Mouse (Mus musculus): ENCODE measurements around the gene Tmprss11b. TPM values are rescaled to one million over a fixed set of nuclear protein-coding genes. Genes with fewer than 3 reads are reported as not detected.
"Not testable (repeated sequence)": the region's sequence is repeated elsewhere in the genome, so short reads cannot be mapped to it uniquely, and the experiment has no call there.

Gene Tmprss11b
- not detected in 2 replicates for polyA plus RNA-seq (2014; fragmentation: Nextera tagmentation; extraction: Ambion mirVana)

DNA sequence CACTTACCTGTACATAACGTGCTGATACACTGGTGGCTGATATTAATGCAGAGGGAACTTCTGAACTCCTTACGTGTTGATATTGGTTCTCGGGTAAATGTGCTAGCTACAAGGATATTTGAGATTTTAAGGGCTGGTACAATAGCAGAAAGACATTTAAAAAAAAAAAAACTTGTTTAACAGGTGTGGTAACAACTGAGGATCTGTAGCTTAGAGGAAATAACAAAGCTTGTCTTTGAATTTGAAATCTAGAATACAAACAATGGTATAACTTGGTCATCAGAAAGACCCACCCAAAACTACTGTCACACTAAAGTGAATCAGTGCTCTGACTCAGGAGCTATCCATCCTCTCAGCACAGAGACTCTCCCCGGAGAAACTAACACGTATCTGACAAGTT lies at the start of gene Tmprss11b:
Gene Tmprss11b (minus strand): TSS at position 101 of the 400 bp plus-strand sequence.
- ATAC-seq (ENCODE audit: insufficient read depth, low FRiP score, low TSS enrichment): no peak
- no peaks in the 10 kb centered on the region for H3K36me3 ChIP-seq (ENCODE audit: control insufficient read depth, insufficient read depth, low read length)
- 78% methylated on average over 5 of the region's 5 CpGs for WGBS

DNA sequence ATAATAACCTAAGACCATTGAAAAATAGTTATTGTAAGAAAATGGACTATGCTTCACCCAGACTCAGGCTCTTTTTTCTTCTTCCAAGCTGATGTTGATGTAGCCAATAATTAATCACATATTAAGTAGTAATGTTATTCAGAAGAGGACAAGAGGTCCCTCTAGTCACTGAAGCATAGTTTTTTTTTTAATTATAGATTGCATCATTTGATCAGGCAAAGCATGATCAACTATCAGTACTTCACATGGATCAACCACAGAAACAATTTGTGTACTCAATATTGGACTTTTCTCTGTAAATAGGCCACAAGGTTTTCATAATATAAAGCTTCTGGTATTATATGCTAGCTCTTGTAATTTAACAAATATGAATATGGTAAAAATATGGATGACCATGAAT lies 48.9 kb upstream of the Tmprss11b start:
- ATAC-seq (ENCODE audit: insufficient read depth, low FRiP score, low TSS enrichment): no peak
- no peak overlapping the region for H3K27ac ChIP-seq (ENCODE audit: low read depth, low read length)
- H3K27me3 ChIP-seq (ENCODE audit: control insufficient read depth, insufficient read depth, low read length): no peaks in the 10 kb centered on the region
- H3K9me3 ChIP-seq (ENCODE audit: control insufficient read depth, low read length): no peaks in the 10 kb centered on the region
- no peak overlapping the region for H3K4me3 ChIP-seq (ENCODE audit: low read depth, low read length)
- DNase-seq (ENCODE audit: low spot score): no peak
- no peak overlapping the region for H3K9ac ChIP-seq (ENCODE audit: low read length)
- no peak overlapping the region for H3K4me2 ChIP-seq (ENCODE audit: low read depth)
- H3K4me1 ChIP-seq (ENCODE audit: control insufficient read depth, insufficient read depth, low read length): no peaks in the 10 kb centered on the region
- H3K36me3 ChIP-seq (ENCODE audit: control insufficient read depth, insufficient read depth, low read length): no peaks in the 10 kb centered on the region

More for the DNA sequence above, at the start of gene Tmprss11b:
- H3K4me3 ChIP-seq (ENCODE audit: low read depth, low read length): no peak within 1 kb of the TSS
- no peaks in the 10 kb centered on the region for H3K27me3 ChIP-seq (ENCODE audit: control insufficient read depth, insufficient read depth, low read length)
- no peak within 1 kb of the TSS for H3K27ac ChIP-seq (ENCODE audit: low read depth, low read length)
- H3K9ac ChIP-seq (ENCODE audit: low read length): no peak within 1 kb of the TSS
- H3K9me3 ChIP-seq (ENCODE audit: control insufficient read depth, low read length): no peaks in the 10 kb centered on the region
- H3K4me2 ChIP-seq (ENCODE audit: low read depth): no peak within 1 kb of the TSS
- DNase-seq (ENCODE audit: low spot score): no peak
- H3K4me1 ChIP-seq (ENCODE audit: control insufficient read depth, insufficient read depth, low read length): no peaks in the 10 kb centered on the region

DNA sequence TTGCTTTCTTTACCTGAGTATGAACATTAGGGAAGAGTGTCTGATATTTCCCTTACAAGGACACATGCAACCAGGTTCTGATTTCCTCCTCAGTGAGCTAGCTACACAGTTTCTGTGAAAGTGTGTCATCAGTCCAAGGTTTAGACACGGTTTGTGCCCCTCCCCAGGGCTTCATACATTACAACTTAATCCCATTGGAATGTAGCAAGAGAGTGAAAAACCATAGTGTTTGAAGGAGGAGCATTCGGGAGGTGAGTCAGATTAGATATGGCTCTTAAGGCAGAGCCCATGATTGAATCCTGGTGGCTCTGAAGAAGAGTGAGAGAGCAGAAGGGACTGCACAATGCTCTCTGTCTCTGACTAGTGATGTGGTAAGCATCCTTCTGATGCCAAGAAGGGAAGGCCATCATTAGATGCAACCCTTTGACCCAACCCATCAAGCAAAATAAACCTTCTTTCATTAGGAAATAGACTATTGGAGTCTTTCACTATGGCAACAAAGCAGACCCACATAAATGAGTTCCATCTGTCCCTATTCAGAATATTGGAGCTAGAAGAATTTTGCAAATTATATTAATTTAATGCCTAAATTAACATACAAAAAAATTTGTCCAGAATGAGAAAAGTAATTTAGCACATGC lies 46.8 kb upstream of the Tmprss11b start:
- no peak overlapping the region for H3K4me3 ChIP-seq (ENCODE audit: low read depth, low read length)
- H3K27me3 ChIP-seq (ENCODE audit: control insufficient read depth, insufficient read depth, low read length): no peaks in the 10 kb centered on the region
- ATAC-seq (ENCODE audit: insufficient read depth, low FRiP score, low TSS enrichment) (no peak), DNase-seq (ENCODE audit: low spot score) (no peak)
- H3K4me2 ChIP-seq (ENCODE audit: low read depth): no peak overlapping the region
- 64% methylated on average over 2 of the region's 2 CpGs for WGBS
- H3K4me1 ChIP-seq (ENCODE audit: control insufficient read depth, insufficient read depth, low read length): no peaks in the 10 kb centered on the region
- H3K36me3 ChIP-seq (ENCODE audit: control insufficient read depth, insufficient read depth, low read length): no peaks in the 10 kb centered on the region
- H3K27ac ChIP-seq (ENCODE audit: low read depth, low read length): no peak overlapping the region
- no peaks in the 10 kb centered on the region for H3K9me3 ChIP-seq (ENCODE audit: control insufficient read depth, low read length)
- no peak overlapping the region for H3K9ac ChIP-seq (ENCODE audit: low read length)

DNA sequence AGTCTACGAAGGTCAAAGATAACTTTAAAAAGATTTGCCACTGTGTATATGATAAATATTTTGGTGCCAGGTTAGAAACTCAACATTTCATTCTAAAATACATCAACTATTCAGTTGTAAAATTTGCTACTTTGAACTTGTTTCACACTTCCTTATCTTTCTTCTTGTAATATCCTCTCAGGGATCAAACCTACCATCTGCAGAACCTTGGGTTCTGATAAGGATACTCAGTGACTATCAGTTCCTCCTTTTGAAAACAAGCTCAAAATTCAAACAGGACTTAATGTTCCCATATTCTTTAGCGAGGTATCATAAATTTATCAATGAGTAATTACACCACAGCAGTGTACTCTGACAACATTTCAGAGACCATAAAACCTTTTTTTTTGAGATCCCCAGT lies 38.8 kb upstream of the Tmprss11b start:
- Histone ChIP-seq H3K4me3 (ENCODE audit: low read depth, low read length) (no peak overlapping the region), H3K9me3 (ENCODE audit: control insufficient read depth, low read length) (no peaks in the 10 kb centered on the region), H3K4me1 (ENCODE audit: control insufficient read depth, insufficient read depth, low read length) (no peaks in the 10 kb centered on the region), H3K27me3 (ENCODE audit: control insufficient read depth, insufficient read depth, low read length) (no peaks in the 10 kb centered on the region), H3K27ac (ENCODE audit: low read depth, low read length) (no peak overlapping the region), H3K36me3 (ENCODE audit: control insufficient read depth, insufficient read depth, low read length) (no peaks in the 10 kb centered on the region), H3K4me2 (ENCODE audit: low read depth) (no peak overlapping the region), H3K9ac (ENCODE audit: low read length) (no peak overlapping the region)
- DNase-seq (ENCODE audit: low spot score) (no peak), ATAC-seq (ENCODE audit: insufficient read depth, low FRiP score, low TSS enrichment) (no peak)
- 88% methylated on average over 2 of the region's 2 CpGs for WGBS

DNA sequence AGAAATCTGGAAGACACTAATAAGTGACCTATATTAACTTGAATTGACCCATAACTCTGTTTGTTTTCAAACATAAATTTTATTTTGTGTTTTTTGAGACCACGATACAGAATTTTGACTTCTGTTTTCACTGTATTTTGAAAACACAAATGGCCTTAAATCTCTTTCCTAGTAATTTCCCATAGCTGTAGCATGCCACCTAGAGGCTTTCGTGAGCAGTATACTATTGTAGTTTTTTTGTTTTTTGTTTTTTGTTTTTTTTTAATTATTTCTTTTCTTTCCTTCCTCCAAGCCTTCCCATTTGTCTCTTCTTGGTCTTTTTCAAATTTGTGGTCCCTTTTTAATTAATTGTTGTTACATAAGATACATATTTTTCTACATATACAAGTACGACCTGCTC lies 28.8 kb upstream of the Tmprss11b start:
- Histone ChIP-seq H3K9ac (ENCODE audit: low read length) (no peak overlapping the region), H3K27me3 (ENCODE audit: control insufficient read depth, insufficient read depth, low read length) (no peaks in the 10 kb centered on the region), H3K36me3 (ENCODE audit: control insufficient read depth, insufficient read depth, low read length) (no peaks in the 10 kb centered on the region), H3K4me2 (ENCODE audit: low read depth) (no peak overlapping the region), H3K4me1 (ENCODE audit: control insufficient read depth, insufficient read depth, low read length) (no peaks in the 10 kb centered on the region), H3K27ac (ENCODE audit: low read depth, low read length) (no peak overlapping the region), H3K9me3 (ENCODE audit: control insufficient read depth, low read length) (no peaks in the 10 kb centered on the region), H3K4me3 (ENCODE audit: low read depth, low read length) (no peak overlapping the region)
- 84% methylated on average over 3 of the region's 3 CpGs for whole genome bisulfite sequencing
- DNase-seq (ENCODE audit: low spot score): no peak
- no peak for ATAC-seq (ENCODE audit: insufficient read depth, low FRiP score, low TSS enrichment)

DNA sequence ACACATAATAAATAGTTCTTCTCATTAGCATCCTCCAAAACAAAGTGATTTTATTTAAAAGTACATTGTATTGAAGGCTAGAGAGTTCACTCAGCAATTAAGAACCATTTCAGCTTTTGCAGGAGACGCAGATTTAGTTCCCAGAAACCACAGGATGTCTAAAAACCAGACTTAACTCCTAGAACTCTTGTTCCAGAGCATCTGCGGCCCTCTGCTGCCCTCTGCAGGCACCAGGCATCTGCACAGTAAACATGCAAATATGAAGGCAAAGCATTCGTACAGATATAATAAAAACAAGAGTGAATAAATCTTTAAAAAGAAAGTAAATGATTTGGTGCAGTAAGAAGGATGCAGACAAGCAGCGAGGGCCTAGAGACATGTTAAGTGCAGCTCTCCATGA lies 8.5 kb upstream of the Tmprss11b start:
- Histone ChIP-seq H3K27me3 (ENCODE audit: control insufficient read depth, insufficient read depth, low read length) (no peaks in the 10 kb centered on the region), H3K4me1 (ENCODE audit: control insufficient read depth, insufficient read depth, low read length) (no peaks in the 10 kb centered on the region), H3K36me3 (ENCODE audit: control insufficient read depth, insufficient read depth, low read length) (no peaks in the 10 kb centered on the region), H3K9ac (ENCODE audit: low read length) (no peak overlapping the region), H3K9me3 (ENCODE audit: control insufficient read depth, low read length) (no peaks in the 10 kb centered on the region), H3K27ac (ENCODE audit: low read depth, low read length) (no peak overlapping the region), H3K4me2 (ENCODE audit: low read depth) (no peak overlapping the region), H3K4me3 (ENCODE audit: low read depth, low read length) (no peak overlapping the region)
- DNase-seq (ENCODE audit: low spot score) (peak; percentile 52), ATAC-seq (ENCODE audit: insufficient read depth, low FRiP score, low TSS enrichment) (no peak)
- 65% methylated on average over 4 of the region's 4 CpGs for WGBS

DNA sequence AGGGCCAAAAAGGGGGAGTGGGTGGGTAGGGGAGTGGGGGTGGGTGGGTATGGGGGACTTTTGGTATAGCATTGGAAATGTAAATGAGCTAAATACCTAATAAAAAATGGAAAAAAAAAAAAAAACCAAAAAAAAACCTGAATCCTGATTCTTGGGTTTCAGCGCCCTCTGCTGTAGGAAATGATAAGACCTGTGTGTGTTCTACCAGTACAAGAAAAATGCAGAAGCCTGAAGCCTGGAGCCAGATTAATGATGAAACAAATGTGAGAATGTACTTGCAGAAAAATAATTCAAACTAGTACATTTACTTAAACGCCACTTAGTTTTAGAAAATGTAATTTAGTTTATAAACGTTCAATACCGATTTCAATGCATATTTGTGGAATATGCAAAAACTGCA lies 27.0 kb downstream of the Tmprss11b start:
- WGBS: 27% methylated on average over 4 of the region's 4 CpGs
- not testable (repeated sequence) for H3K9ac ChIP-seq (ENCODE audit: low read length); H3K27me3 ChIP-seq (ENCODE audit: control insufficient read depth, insufficient read depth, low read length); H3K36me3 ChIP-seq (ENCODE audit: control insufficient read depth, insufficient read depth, low read length); H3K4me2 ChIP-seq (ENCODE audit: low read depth); H3K4me3 ChIP-seq (ENCODE audit: low read depth, low read length); H3K27ac ChIP-seq (ENCODE audit: low read depth, low read length); ATAC-seq (ENCODE audit: insufficient read depth, low FRiP score, low TSS enrichment); H3K4me1 ChIP-seq (ENCODE audit: control insufficient read depth, insufficient read depth, low read length); H3K9me3 ChIP-seq (ENCODE audit: control insufficient read depth, low read length); DNase-seq (ENCODE audit: low spot score)

DNA sequence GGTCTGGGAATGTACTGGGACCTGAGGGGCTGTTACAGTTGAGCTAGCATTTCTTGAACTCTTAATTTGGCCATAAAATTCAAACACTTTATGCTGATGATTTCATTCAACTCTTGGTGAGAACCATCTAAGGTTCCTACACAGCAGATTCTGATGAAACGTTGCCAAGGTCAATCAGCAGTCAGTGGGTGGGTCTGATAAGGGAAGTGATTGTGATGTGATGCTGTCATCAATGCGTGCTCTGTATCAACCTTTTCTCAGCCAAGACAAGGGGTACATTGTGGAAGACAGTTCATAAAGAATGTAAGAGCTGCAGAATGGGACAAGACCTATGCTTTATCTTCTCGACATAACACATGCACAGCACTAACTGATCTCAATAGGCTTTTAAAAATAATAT lies 35.4 kb downstream of the Tmprss11b start:
- 66% methylated on average over 3 of the region's 3 CpGs for WGBS

DNA sequence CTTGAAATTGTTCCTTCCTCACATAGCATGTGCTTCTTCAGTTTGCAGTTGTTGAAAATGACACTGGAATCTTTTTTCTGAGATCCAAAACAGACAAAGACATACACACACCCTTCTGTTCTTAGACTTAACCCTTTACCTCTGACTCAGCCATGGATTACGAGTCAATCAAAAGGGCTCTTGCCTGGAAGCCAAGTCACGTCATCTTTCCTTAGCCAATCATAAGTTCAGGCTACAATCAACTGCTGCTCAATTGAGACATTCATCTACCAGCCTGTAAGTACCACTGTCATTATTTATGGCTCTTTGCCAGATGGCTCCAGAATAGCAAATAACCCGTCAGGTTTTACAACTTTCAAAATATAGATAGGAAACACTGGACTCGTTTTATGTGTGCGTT lies 43.8 kb downstream of the Tmprss11b start, which contains the start of gene Tmprss11f:
Gene Tmprss11f (minus strand): TSS at position 101 of the 400 bp plus-strand sequence.
- ATAC-seq (ENCODE audit: insufficient read depth, low FRiP score, low TSS enrichment) (no peak), DNase-seq (ENCODE audit: low spot score) (no peak)
- H3K9ac ChIP-seq (ENCODE audit: low read length): no peak within 1 kb of the TSS
- no peaks in the 10 kb centered on the region for H3K27me3 ChIP-seq (ENCODE audit: control insufficient read depth, insufficient read depth, low read length)
- no peak within 1 kb of the TSS for H3K4me2 ChIP-seq (ENCODE audit: low read depth)
- H3K4me1 ChIP-seq (ENCODE audit: control insufficient read depth, insufficient read depth, low read length): no peaks in the 10 kb centered on the region
- whole genome bisulfite sequencing: 77% methylated on average over 5 of the region's 5 CpGs
- no peaks in the 10 kb centered on the region for H3K9me3 ChIP-seq (ENCODE audit: control insufficient read depth, low read length)
- no peaks in the 10 kb centered on the region for H3K36me3 ChIP-seq (ENCODE audit: control insufficient read depth, insufficient read depth, low read length)
- H3K4me3 ChIP-seq (ENCODE audit: low read depth, low read length): no peak within 1 kb of the TSS
- H3K27ac ChIP-seq (ENCODE audit: low read depth, low read length): no peak within 1 kb of the TSS

More for the DNA sequence above, 35.4 kb downstream of the Tmprss11b start:
- ATAC-seq (ENCODE audit: insufficient read depth, low FRiP score, low TSS enrichment) (no peak), DNase-seq (ENCODE audit: low spot score) (no peak)
- H3K9me3 ChIP-seq (ENCODE audit: control insufficient read depth, low read length): no peaks in the 10 kb centered on the region
- no peak overlapping the region for H3K9ac ChIP-seq (ENCODE audit: low read length)
- H3K4me3 ChIP-seq (ENCODE audit: low read depth, low read length): no peak overlapping the region
- H3K36me3 ChIP-seq (ENCODE audit: control insufficient read depth, insufficient read depth, low read length): no peaks in the 10 kb centered on the region
- no peaks in the 10 kb centered on the region for H3K27me3 ChIP-seq (ENCODE audit: control insufficient read depth, insufficient read depth, low read length)
- H3K4me1 ChIP-seq (ENCODE audit: control insufficient read depth, insufficient read depth, low read length): no peaks in the 10 kb centered on the region
- no peak overlapping the region for H3K4me2 ChIP-seq (ENCODE audit: low read depth)
- no peak overlapping the region for H3K27ac ChIP-seq (ENCODE audit: low read depth, low read length)
